Mouse (Mus musculus) midbrain, embryonic 13.5 days (tissue): ENCODE results near the gene Gli2. TPM values are rescaled to one million over a fixed set of nuclear protein-coding genes. Genes with fewer than 3 reads are reported as not detected.

Experiments used
- ATAC-seq: fragments of 200-750 bp; cut with Nextera tagmentation; 2 replicates; pipeline ENCODE4 v1.8.0; 2017; ENCODE audit warnings: mild to moderate bottlenecking, moderate TSS enrichment, moderate library complexity
- H3K27ac ChIP-seq: fragments of 300-500 bp; sonication (generic); 2 replicates; pipeline ENCODE4 v1.5.1; 2015; ENCODE audit warnings: inconsistent platforms, mild to moderate bottlenecking, moderate library complexity
- H3K27me3 ChIP-seq: fragments of 300-500 bp; sonication (generic); 2 replicates; pipeline ENCODE4 v1.6.1; 2015; ENCODE audit warnings: mild to moderate bottlenecking, inconsistent platforms
- H3K36me3 ChIP-seq: fragments of 300-500 bp; sonication (generic); 2 replicates; pipeline ENCODE4 v1.6.1; 2015; ENCODE audit warnings: mild to moderate bottlenecking, inconsistent platforms
- H3K4me1 ChIP-seq: fragments of 300-500 bp; sonication (generic); replicated peaks from 2 replicates; pipeline ENCODE4 v1.6.1; 2015; ENCODE audit warnings: inconsistent platforms
- H3K4me2 ChIP-seq: fragments of 300-500 bp; sonication (generic); replicated peaks from 2 replicates; pipeline ENCODE4 v1.6.1; 2015; ENCODE audit warnings: moderate library complexity, mild to moderate bottlenecking, inconsistent platforms
- H3K4me3 ChIP-seq: fragments of 300-500 bp; sonication (generic); replicated peaks from 2 replicates; pipeline ENCODE4 v1.5.1; 2015; ENCODE audit warnings: mild to moderate bottlenecking, inconsistent platforms
- H3K9ac ChIP-seq: fragments of 300-500 bp; sonication (generic); replicated peaks from 2 replicates; pipeline ENCODE4 v1.6.1; 2015; ENCODE audit warnings: mild to moderate bottlenecking, inconsistent platforms
- H3K9me3 ChIP-seq: fragments of 300-500 bp; sonication (generic); 2 replicates; pipeline ENCODE4 v1.6.1; 2016; ENCODE audit warnings: mild to moderate bottlenecking, inconsistent platforms
- WGBS: fragments of 180-500 bp; shearing (Covaris S2); methylation state at CpG from one replicate; pipeline ENCODE4 v1.1.7; 2015; 5-methylcytosine and 5-hydroxymethylcytosine counted together
- polyA plus RNA-seq: library from polyadenylated mRNA; unstranded; fragments of >200 nt; fragmentation: Nextera tagmentation; extraction: Ambion mirVana; gene quantifications from 2 replicates; pipeline ENCODE4 v1.2.1, GENCODE M21; 2015

Gli2 gene
- polyA plus RNA-seq, 1 experiment from 2014 or later = 3.9 TPM

GRCm38 (mm10) chr1:118907574-118907973 is 145.8 kb downstream of the Gli2 start:
- no peak overlapping the region for H3K4me3 ChIP-seq
- ATAC-seq = no peak
- H3K4me1 ChIP-seq = peaks cover 50% of the 10 kb centered on the region
- no peaks in the 10 kb centered on the region for H3K9me3 ChIP-seq
- peaks cover 6% of the 10 kb centered on the region for H3K27me3 ChIP-seq
- no peak overlapping the region for H3K9ac ChIP-seq
- no peaks in the 10 kb centered on the region for H3K36me3 ChIP-seq
- H3K4me2 ChIP-seq = no peak overlapping the region
- WGBS = 93% methylated on average over 9 of the region's 9 CpGs
- no peak overlapping the region for H3K27ac ChIP-seq

DNA sequence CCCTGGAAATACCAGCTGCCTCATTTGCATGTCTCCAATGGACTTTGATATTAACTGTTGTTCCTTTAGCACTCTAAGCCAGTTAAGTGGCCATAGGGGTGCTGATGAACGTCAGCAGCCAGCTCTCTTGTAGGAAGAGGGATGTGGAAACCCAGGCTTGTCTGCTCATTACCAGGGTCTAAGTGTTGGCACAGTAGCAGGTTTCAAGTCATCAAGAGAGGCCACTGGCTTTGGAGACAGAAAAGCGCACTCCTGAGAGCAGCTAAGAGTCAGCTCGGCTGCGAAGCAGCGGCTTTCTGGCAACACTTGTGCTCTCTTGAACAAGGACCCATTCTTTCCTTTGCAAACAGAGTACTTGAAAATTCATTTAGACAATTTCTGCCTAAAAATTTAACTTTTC is 148.1 kb downstream of the Gli2 start:
- no peak for ATAC-seq
- Histone ChIP-seq H3K9ac (no peak overlapping the region), H3K27ac (no peak overlapping the region), H3K36me3 (no peaks in the 10 kb centered on the region), H3K4me1 (peaks cover 37% of the 10 kb centered on the region), H3K9me3 (no peaks in the 10 kb centered on the region), H3K4me3 (no peak overlapping the region), H3K27me3 (no peaks in the 10 kb centered on the region), H3K4me2 (no peak overlapping the region)
- WGBS = 60% methylated on average over 5 of the region's 5 CpGs

- Histone ChIP-seq H3K9me3 (no peaks in the 10 kb centered on the region), H3K27ac (no peak overlapping the region), H3K36me3 (no peaks in the 10 kb centered on the region), H3K9ac (no peak overlapping the region), H3K4me3 (no peak overlapping the region), H3K27me3 (no peaks in the 10 kb centered on the region), H3K4me2 (no peak overlapping the region), H3K4me1 (peaks cover 33% of the 10 kb centered on the region)
- WGBS = 60% methylated on average over 9 of the region's 9 CpGs
- ATAC-seq = no peak
Observed at GRCm38 (mm10) chr1:118904909-118905308, 148.5 kb downstream of the Gli2 start.

- H3K4me2 ChIP-seq = no peak overlapping the region
- H3K36me3 ChIP-seq = no peaks in the 10 kb centered on the region
- no peak overlapping the region for H3K27ac ChIP-seq
- no peaks in the 10 kb centered on the region for H3K27me3 ChIP-seq
- H3K4me3 ChIP-seq = no peak overlapping the region
- WGBS = 57% methylated on average over 3 of the region's 3 CpGs
- H3K9me3 ChIP-seq = no peaks in the 10 kb centered on the region
- no peak overlapping the region for H3K9ac ChIP-seq
- H3K4me1 ChIP-seq = peaks cover 28% of the 10 kb centered on the region
- no peak for ATAC-seq
Observed at GRCm38 (mm10) chr1:118904431-118904830, 149.0 kb downstream of the Gli2 start.

GRCm38 (mm10) chr1:118903742-118904141 is 149.7 kb downstream of the Gli2 start:
- Histone ChIP-seq H3K27ac (no peak overlapping the region), H3K4me2 (no peak overlapping the region), H3K4me3 (no peak overlapping the region), H3K9me3 (no peaks in the 10 kb centered on the region), H3K27me3 (no peaks in the 10 kb centered on the region), H3K36me3 (no peaks in the 10 kb centered on the region), H3K4me1 (peaks cover 21% of the 10 kb centered on the region), H3K9ac (no peak overlapping the region)
- ATAC-seq = no peak
- WGBS = 96% methylated on average over 3 of the region's 3 CpGs

- Histone ChIP-seq H3K4me3 (no peak overlapping the region), H3K4me1 (peaks cover 21% of the 10 kb centered on the region), H3K36me3 (no peaks in the 10 kb centered on the region), H3K9ac (0 out of 2 replicates have a peak overlapping the region, but pooled peaks have one; percentile 14), H3K9me3 (no peaks in the 10 kb centered on the region), H3K4me2 (no peak overlapping the region), H3K27me3 (no peaks in the 10 kb centered on the region), H3K27ac (no peak overlapping the region)
- WGBS = 37% methylated on average over 8 of the region's 8 CpGs
- peak; percentile 38; the same call in 1 of the 2 replicates for ATAC-seq
Observed at GRCm38 (mm10) chr1:118901868-118902586, 151.4 kb downstream of the Gli2 start.

DNA sequence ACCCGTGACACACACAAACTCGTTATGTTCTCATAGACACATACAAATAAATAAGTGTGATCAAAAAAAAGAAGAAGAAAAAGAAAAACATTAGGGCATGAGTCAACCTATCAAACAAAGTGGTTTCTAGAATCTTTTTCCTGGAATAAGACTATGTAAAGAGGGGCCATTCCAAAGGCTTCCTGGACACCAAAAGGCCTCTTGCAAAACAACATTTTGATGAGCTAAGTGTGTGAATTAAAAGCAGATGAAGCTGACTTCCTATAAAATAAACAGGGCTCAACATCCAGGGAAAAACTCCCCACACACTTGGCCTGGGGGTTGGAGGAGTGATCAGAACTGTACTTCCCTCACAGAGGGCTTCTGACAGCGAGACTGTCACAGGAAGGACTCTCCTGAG is 155.1 kb downstream of the Gli2 start:
- no peak for ATAC-seq
- 88% methylated on average over 3 of the region's 3 CpGs for WGBS
- H3K4me2 ChIP-seq = no peak overlapping the region

DNA sequence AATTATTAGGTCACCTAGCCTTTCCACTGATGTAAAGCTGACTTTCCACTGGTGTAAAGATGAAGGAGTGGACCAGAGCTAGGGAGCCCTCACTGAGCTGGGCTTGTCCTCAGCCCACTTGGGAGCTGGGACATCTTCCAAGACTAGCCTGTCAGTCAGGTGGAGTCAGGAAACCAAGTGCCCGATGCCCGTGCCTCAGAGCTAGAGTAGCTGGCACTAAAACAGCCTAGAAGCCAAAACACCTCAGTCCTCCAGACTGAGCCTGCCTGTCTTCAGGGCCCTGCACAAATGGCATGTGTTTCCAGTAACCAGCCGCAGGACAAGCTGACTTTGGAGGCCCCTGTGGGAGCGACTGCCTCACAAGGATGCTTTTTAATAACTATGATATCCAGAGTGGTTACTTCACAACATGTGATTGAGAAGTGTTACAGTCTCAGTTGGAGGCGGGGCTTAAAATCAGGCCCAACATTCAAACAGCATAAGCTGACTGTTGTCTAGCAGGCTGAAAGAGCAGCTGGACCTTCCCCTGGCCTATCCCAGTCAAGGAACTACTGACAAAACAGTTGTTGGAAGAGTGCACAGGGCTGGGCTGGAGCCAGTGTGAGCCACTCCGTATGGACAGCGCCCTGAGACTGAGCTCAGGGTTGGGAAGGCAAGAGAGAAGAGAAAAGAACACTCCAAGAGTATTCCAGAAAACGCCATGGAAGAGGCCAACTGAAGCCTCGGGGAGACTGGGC is 158.2 kb downstream of the Gli2 start:
- 91% methylated on average over 9 of the region's 9 CpGs for WGBS
- Histone ChIP-seq H3K4me3 (no peak overlapping the region), H3K4me2 (no peak overlapping the region), H3K36me3 (no peaks in the 10 kb centered on the region), H3K27me3 (no peaks in the 10 kb centered on the region; the same call in 1 of the 2 replicates), H3K9ac (no peak overlapping the region), H3K27ac (no peak overlapping the region), H3K4me1 (peaks cover 15% of the 10 kb centered on the region), H3K9me3 (no peaks in the 10 kb centered on the region)
- ATAC-seq = no peak

More for the DNA sequence above, 155.1 kb downstream of the Gli2 start:
- Histone ChIP-seq H3K36me3 (no peaks in the 10 kb centered on the region), H3K4me1 (peaks cover 9% of the 10 kb centered on the region), H3K27me3 (no peaks in the 10 kb centered on the region), H3K9me3 (no peaks in the 10 kb centered on the region), H3K9ac (no peak overlapping the region), H3K4me3 (no peak overlapping the region), H3K27ac (no peak overlapping the region)

DNA sequence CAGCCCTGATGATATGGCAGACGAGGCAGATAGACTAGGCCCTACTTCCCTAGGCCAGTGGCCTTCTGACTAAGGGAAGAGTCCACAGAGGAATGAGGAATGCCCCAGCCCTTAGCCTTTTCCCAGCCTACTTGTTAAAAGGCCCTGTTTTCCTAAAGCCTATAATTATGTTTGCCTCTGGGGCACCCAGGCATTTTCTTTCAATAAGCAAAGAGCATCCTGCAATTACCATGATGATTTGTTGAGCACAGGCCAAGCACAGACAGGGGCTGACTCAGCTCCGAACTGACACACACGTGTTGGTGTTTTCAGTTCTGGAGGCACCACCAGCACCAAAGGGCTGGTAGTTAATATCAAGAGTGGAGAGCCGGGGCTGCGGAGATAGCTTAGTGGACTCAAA is 162.0 kb downstream of the Gli2 start:
- H3K27me3 ChIP-seq = no peaks in the 10 kb centered on the region; the same call in 1 of the 2 replicates
- no peak for ATAC-seq
- no peak overlapping the region; the same call in 1 of the 2 replicates for H3K27ac ChIP-seq
- no peaks in the 10 kb centered on the region for H3K9me3 ChIP-seq
- no peak overlapping the region for H3K4me3 ChIP-seq
- no peaks in the 10 kb centered on the region for H3K36me3 ChIP-seq
- H3K4me1 ChIP-seq = peaks cover 21% of the 10 kb centered on the region
- 65% methylated on average over 5 of the region's 5 CpGs for WGBS
- no peak overlapping the region for H3K9ac ChIP-seq
- no peak overlapping the region for H3K4me2 ChIP-seq

DNA sequence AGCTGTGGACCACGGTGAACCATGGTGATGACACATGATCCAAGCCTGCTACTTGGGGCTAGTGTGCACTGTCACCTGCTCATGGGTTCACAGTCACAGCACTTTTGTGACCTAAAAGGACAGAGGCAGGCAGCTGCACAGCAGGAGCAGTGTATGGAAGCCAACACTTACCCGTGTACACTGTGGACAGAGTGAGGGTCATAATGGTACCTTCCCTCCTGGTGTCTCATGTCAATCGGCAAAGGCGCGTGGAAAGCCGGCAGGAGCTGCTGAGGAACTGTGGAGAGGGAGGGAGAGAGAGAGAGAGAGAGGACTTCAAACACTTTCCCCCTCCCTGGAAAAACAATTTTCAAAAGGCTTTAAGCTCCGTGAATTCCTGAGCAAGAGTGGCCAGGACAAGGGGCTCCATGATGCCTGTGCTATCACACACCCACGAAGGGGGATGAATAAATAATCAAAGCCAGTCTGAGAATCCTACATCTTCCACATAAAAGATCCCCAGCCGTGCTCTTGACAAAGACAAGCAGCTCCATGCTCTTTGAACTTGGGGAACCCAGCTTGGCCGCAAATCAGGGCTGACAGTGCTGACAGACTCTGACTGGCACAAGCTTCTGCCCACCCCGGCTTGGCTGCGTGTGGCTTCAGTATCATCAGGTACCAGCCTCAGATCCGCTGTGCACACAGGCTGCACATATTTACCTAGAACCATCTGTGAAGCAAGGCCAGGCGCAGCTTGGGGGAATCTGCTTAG is 163.1 kb downstream of the Gli2 start:
- Histone ChIP-seq H3K4me2 (peak overlapping the region; percentile 9; the same call in 1 of the 2 replicates), H3K27ac (peak overlapping the region; percentile 31), H3K27me3 (no peaks in the 10 kb centered on the region; the same call in 1 of the 2 replicates), H3K4me1 (peaks cover 21% of the 10 kb centered on the region), H3K4me3 (no peak overlapping the region), H3K9ac (no peak overlapping the region), H3K9me3 (no peaks in the 10 kb centered on the region), H3K36me3 (no peaks in the 10 kb centered on the region)
- ATAC-seq = peak; percentile 77
- 26% methylated on average over 14 of the region's 14 CpGs for WGBS

DNA sequence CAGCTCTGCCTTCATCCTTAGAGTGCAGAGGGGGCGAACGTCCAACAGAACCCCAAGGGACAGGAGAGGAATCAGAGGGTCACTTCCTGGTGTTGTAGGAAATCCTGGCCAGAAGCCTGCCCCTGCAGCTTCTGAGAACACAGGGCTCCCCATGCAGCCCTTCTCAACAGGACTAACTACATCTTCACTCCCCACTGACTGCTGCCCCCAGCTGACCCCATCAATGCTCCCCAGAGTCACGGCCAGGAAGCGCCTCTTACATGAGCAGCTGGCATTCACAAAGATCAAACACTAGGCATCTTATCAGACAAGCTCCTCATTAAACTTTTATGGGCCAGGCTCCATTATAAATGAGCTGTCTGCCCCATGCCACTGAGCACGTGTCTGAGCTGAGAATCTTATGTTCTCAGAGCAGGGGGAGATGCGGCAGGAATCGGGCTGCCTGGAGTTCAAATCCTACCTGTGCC is 172.6 kb downstream of the Gli2 start:
- no peak overlapping the region for H3K27ac ChIP-seq
- no peak overlapping the region for H3K4me3 ChIP-seq
- no peak overlapping the region for H3K4me2 ChIP-seq
- ATAC-seq = peak; percentile 65
- 0 out of 2 replicates have a peak, but pooled peaks cover 3% of the 10 kb centered on the region for H3K36me3 ChIP-seq
- 41% methylated on average over 7 of the region's 7 CpGs for WGBS
- peaks cover 7% of the 10 kb centered on the region; the same call in 1 of the 2 replicates for H3K4me1 ChIP-seq
- H3K9ac ChIP-seq = no peak overlapping the region
- H3K9me3 ChIP-seq = no peaks in the 10 kb centered on the region
- H3K27me3 ChIP-seq = no peaks in the 10 kb centered on the region

GRCm38 (mm10) chr1:118878291-118878690 is 175.1 kb downstream of the Gli2 start:
- no peak overlapping the region for H3K4me3 ChIP-seq
- H3K36me3 ChIP-seq = no peaks in the 10 kb centered on the region
- no peak overlapping the region for H3K9ac ChIP-seq
- no peaks in the 10 kb centered on the region for H3K27me3 ChIP-seq
- ATAC-seq = no peak
- no peak overlapping the region for H3K27ac ChIP-seq
- H3K9me3 ChIP-seq = no peaks in the 10 kb centered on the region
- peaks cover 7% of the 10 kb centered on the region; the same call in 1 of the 2 replicates for H3K4me1 ChIP-seq
- WGBS = 85% methylated on average over 6 of the region's 6 CpGs
- H3K4me2 ChIP-seq = no peak overlapping the region
